Mouse (Mus musculus) small intestine, adult 2 months (tissue): ENCODE measurements around the gene Samd4.

Source experiments
- CTCF ChIP-seq: fragments of 200-500 bp; IDR thresholded peaks from 2 replicates; pipeline ENCODE4 v1.5.1; 2012; ENCODE audit warnings: low read depth, mild to moderate bottlenecking, control low read depth, inconsistent platforms, low read length, moderate library complexity, mixed read lengths; ENCODE audit not compliant: insufficient replicate concordance, insufficient read length; ENCODE audit errors: extremely low read depth
- POLR2A ChIP-seq: fragments of 200-500 bp; IDR thresholded peaks from 2 replicates; pipeline ENCODE4 v1.6.1; 2012; ENCODE audit warnings: low read depth, mild to moderate bottlenecking, control low read depth, inconsistent platforms, low read length, moderate library complexity

GRCm38 (mm10) chr14:46955109-46955508, 72.5 kb downstream of the Samd4 start:
- no peak for TF ChIP-seq CTCF
- TF ChIP-seq POLR2A, result no peak
